Mouse (Mus musculus): ENCODE measurements at regions not wholly inside any gene's neighbourhood (a gene's known extent, or its start where the extent isn't known, plus 50 kb on each side); places are given as distances from the start of the nearest gene placed in this dataset.

- no peaks in the 10 kb centered on the region for H3K27me3 ChIP-seq
- 68% methylated on average over 1 of the region's 1 CpGs for WGBS
- no peaks in the 10 kb centered on the region for H3K36me3 ChIP-seq
- H3K9ac ChIP-seq (replicated peaks): no peak overlapping the region
- H3K4me2 ChIP-seq (replicated peaks): no peak overlapping the region
- no peak overlapping the region for H3K4me3 ChIP-seq (replicated peaks)
- H3K9me3 ChIP-seq: no peaks in the 10 kb centered on the region
- no peak for ATAC-seq
- no peak overlapping the region for H3K27ac ChIP-seq
- H3K4me1 ChIP-seq (replicated peaks): no peaks in the 10 kb centered on the region
Measured at GRCm38 (mm10) chr10:46905337-46905736, 1327.7 kb downstream of the Hace1 start.

- Histone ChIP-seq H3K9me3 (no peaks in the 10 kb centered on the region), H3K36me3 (no peaks in the 10 kb centered on the region), H3K27me3 (no peaks in the 10 kb centered on the region), H3K27ac (no peak overlapping the region), H3K4me3 (replicated peaks) (no peak overlapping the region), H3K4me2 (replicated peaks) (no peak overlapping the region), H3K4me1 (replicated peaks) (peaks cover 10% of the 10 kb centered on the region), H3K9ac (replicated peaks) (no peak overlapping the region)
- peak; percentile 96 for ATAC-seq
- 14% methylated on average over 7 of the region's 7 CpGs for WGBS
Measured at GRCm38 (mm10) chr10:46922527-46923200, 1345.0 kb downstream of the Hace1 start.

GRCm38 (mm10) chr10:46934311-46934710, 1356.7 kb downstream of the Hace1 start:
- Histone ChIP-seq H3K27me3 (no peaks in the 10 kb centered on the region), H3K9ac (replicated peaks) (no peak overlapping the region), H3K4me1 (replicated peaks) (peaks cover 6% of the 10 kb centered on the region), H3K27ac (no peak overlapping the region), H3K4me2 (replicated peaks) (no peak overlapping the region), H3K4me3 (replicated peaks) (no peak overlapping the region), H3K36me3 (no peaks in the 10 kb centered on the region), H3K9me3 (no peaks in the 10 kb centered on the region)
- ATAC-seq: no peak

GRCm38 (mm10) chr10:46936248-46936970, 1358.8 kb downstream of the Hace1 start:
- Histone ChIP-seq H3K4me3 (replicated peaks) (no peak overlapping the region), H3K4me2 (replicated peaks) (no peak overlapping the region), H3K9me3 (no peaks in the 10 kb centered on the region), H3K27ac (no peak overlapping the region), H3K36me3 (no peaks in the 10 kb centered on the region), H3K9ac (replicated peaks) (no peak overlapping the region), H3K27me3 (no peaks in the 10 kb centered on the region), H3K4me1 (replicated peaks) (peaks cover 6% of the 10 kb centered on the region)
- 68% methylated on average over 5 of the region's 5 CpGs for WGBS
- ATAC-seq: peak; percentile 90

- Histone ChIP-seq H3K4me1 (replicated peaks) (peaks cover 6% of the 10 kb centered on the region), H3K36me3 (no peaks in the 10 kb centered on the region), H3K9me3 (no peaks in the 10 kb centered on the region), H3K27me3 (no peaks in the 10 kb centered on the region), H3K9ac (replicated peaks) (no peak overlapping the region), H3K27ac (no peak overlapping the region), H3K4me3 (replicated peaks) (no peak overlapping the region), H3K4me2 (replicated peaks) (no peak overlapping the region)
- 50% methylated on average over 1 of the region's 1 CpGs for whole genome bisulfite sequencing
- no peak for ATAC-seq
Measured at GRCm38 (mm10) chr10:46939338-46939737, 1361.7 kb downstream of the Hace1 start.

- H3K4me1 ChIP-seq (replicated peaks): peaks cover 6% of the 10 kb centered on the region
- H3K36me3 ChIP-seq: no peaks in the 10 kb centered on the region
- no peak overlapping the region for H3K27ac ChIP-seq
- H3K9ac ChIP-seq (replicated peaks): no peak overlapping the region
- H3K4me2 ChIP-seq (replicated peaks): no peak overlapping the region
- no peak overlapping the region for H3K4me3 ChIP-seq (replicated peaks)
- no peaks in the 10 kb centered on the region for H3K27me3 ChIP-seq
- WGBS: 45% methylated on average over 2 of the region's 2 CpGs
- no peak for ATAC-seq
- H3K9me3 ChIP-seq: no peaks in the 10 kb centered on the region
Measured at GRCm38 (mm10) chr10:46939819-46940218, 1362.2 kb downstream of the Hace1 start.

- Histone ChIP-seq H3K9ac (replicated peaks) (no peak overlapping the region), H3K9me3 (no peaks in the 10 kb centered on the region), H3K4me3 (replicated peaks) (no peak overlapping the region), H3K36me3 (no peaks in the 10 kb centered on the region), H3K4me2 (replicated peaks) (no peak overlapping the region), H3K27me3 (no peaks in the 10 kb centered on the region), H3K27ac (no peak overlapping the region), H3K4me1 (replicated peaks) (no peaks in the 10 kb centered on the region)
- WGBS: 90% methylated on average over 4 of the region's 4 CpGs
- ATAC-seq: no peak
Measured at GRCm38 (mm10) chr10:46952940-46953339, 1375.3 kb downstream of the Hace1 start.

- no peak for ATAC-seq
- no peaks in the 10 kb centered on the region for H3K36me3 ChIP-seq
- WGBS: 90% methylated on average over 1 of the region's 1 CpGs
- no peak overlapping the region for H3K27ac ChIP-seq
- H3K4me1 ChIP-seq (replicated peaks): no peaks in the 10 kb centered on the region
- H3K9ac ChIP-seq (replicated peaks): no peak overlapping the region
- H3K9me3 ChIP-seq: no peaks in the 10 kb centered on the region
- no peaks in the 10 kb centered on the region for H3K27me3 ChIP-seq
- H3K4me2 ChIP-seq (replicated peaks): no peak overlapping the region
- no peak overlapping the region for H3K4me3 ChIP-seq (replicated peaks)
Measured at GRCm38 (mm10) chr10:46954701-46955100, 1377.1 kb downstream of the Hace1 start.

GRCm38 (mm10) chr10:46980410-46980809, 1402.8 kb downstream of the Hace1 start:
- Histone ChIP-seq H3K36me3 (no peaks in the 10 kb centered on the region), H3K4me1 (replicated peaks) (no peaks in the 10 kb centered on the region), H3K27me3 (no peaks in the 10 kb centered on the region), H3K4me3 (replicated peaks) (no peak overlapping the region), H3K9me3 (no peaks in the 10 kb centered on the region), H3K9ac (replicated peaks) (no peak overlapping the region), H3K4me2 (replicated peaks) (no peak overlapping the region), H3K27ac (no peak overlapping the region)
- ATAC-seq: no peak

- no peak overlapping the region for H3K27ac ChIP-seq
- no peak overlapping the region for H3K4me3 ChIP-seq (replicated peaks)
- no peak for ATAC-seq
- H3K9ac ChIP-seq (replicated peaks): no peak overlapping the region
- H3K36me3 ChIP-seq: no peaks in the 10 kb centered on the region
- 90% methylated on average over 1 of the region's 1 CpGs for WGBS
- H3K4me2 ChIP-seq (replicated peaks): no peak overlapping the region
- no peaks in the 10 kb centered on the region for H3K9me3 ChIP-seq
- H3K27me3 ChIP-seq: no peaks in the 10 kb centered on the region
- H3K4me1 ChIP-seq (replicated peaks): no peaks in the 10 kb centered on the region
Measured at GRCm38 (mm10) chr10:46999701-47000100, 1422.1 kb downstream of the Hace1 start.

- ATAC-seq: no peak
Measured at GRCm38 (mm10) chr10:47028765-47029164, 1451.1 kb downstream of the Hace1 start.

GRCm38 (mm10) chr10:47054672-47055071, 1477.0 kb downstream of the Hace1 start:
- Histone ChIP-seq H3K9me3 (no peaks in the 10 kb centered on the region), H3K27me3 (no peaks in the 10 kb centered on the region), H3K27ac (no peak overlapping the region), H3K36me3 (no peaks in the 10 kb centered on the region), H3K4me2 (replicated peaks) (no peak overlapping the region), H3K4me1 (replicated peaks) (no peaks in the 10 kb centered on the region), H3K9ac (replicated peaks) (no peak overlapping the region), H3K4me3 (replicated peaks) (no peak overlapping the region)
- WGBS: 96% methylated on average over 2 of the region's 2 CpGs
- no peak for ATAC-seq

More at GRCm38 (mm10) chr10:47028765-47029164, 1451.1 kb downstream of the Hace1 start:
- no peaks in the 10 kb centered on the region for H3K27me3 ChIP-seq
- no peak overlapping the region for H3K4me2 ChIP-seq (replicated peaks)
- H3K4me1 ChIP-seq (replicated peaks): no peaks in the 10 kb centered on the region
- H3K4me3 ChIP-seq (replicated peaks): no peak overlapping the region
- H3K27ac ChIP-seq: no peak overlapping the region
- H3K9ac ChIP-seq (replicated peaks): no peak overlapping the region
- no peaks in the 10 kb centered on the region for H3K9me3 ChIP-seq
- H3K36me3 ChIP-seq: no peaks in the 10 kb centered on the region

GRCm38 (mm10) chr10:47102551-47102950, 1524.9 kb downstream of the Hace1 start:
- no peak overlapping the region for H3K4me3 ChIP-seq (replicated peaks)
- no peaks in the 10 kb centered on the region for H3K9me3 ChIP-seq
- H3K9ac ChIP-seq (replicated peaks): no peak overlapping the region
- H3K27me3 ChIP-seq: no peaks in the 10 kb centered on the region
- 31% methylated on average over 1 of the region's 1 CpGs for WGBS
- ATAC-seq: no peak; the same call in 1 of the 2 replicates
- H3K4me1 ChIP-seq (replicated peaks): no peaks in the 10 kb centered on the region
- H3K27ac ChIP-seq: no peak overlapping the region; the same call in 1 of the 2 replicates
- H3K4me2 ChIP-seq (replicated peaks): no peak overlapping the region
- no peaks in the 10 kb centered on the region for H3K36me3 ChIP-seq

All from midbrain, embryonic 13.5 days (tissue).